Mouse (Mus musculus) adrenal gland, adult 18-20 months (tissue): ENCODE data around the gene Xylt1. TPM values are rescaled to one million over a fixed set of nuclear protein-coding genes. Genes with fewer than 3 reads are reported as not detected.

Experiments
- DNase-seq, 2 experiments: peaks; one replicate each; pipeline ENCODE4 v3.0.0; 2021 to 2022; ENCODE audit warnings: low spot score in 2 of 2
- total RNA-seq, 2 experiments: library from RNA; stranded (reverse); gene quantifications; 1 replicate in 1 of 2; 2 replicates in 1 of 2; pipeline ENCODE4 v1.2.3; 2021

The Xylt1 gene
- total RNA-seq, 2 experiments from 2014 or later: 6.0 to 6.2 TPM

DNA sequence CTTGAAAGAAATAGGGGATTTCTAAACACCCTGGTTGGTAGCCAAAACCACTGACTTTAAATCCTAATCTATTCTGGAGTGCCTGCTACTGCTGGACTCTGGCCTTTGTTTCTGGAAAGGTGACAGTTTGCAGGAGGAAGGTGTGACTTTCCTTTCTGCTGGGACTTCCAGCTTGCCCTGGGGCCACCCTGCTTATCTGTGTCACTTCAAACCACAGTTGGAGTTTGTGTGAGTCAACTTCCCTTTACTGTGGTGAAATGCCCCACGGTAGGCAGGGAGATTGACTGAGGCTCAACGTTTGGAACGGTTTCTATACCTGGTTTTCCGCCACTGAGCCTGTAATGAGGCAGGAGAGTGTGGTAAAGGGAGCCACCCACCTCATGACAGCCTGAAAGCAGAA lies 13.2 kb downstream of the Xylt1 start:
- no peak for DNase-seq

DNA sequence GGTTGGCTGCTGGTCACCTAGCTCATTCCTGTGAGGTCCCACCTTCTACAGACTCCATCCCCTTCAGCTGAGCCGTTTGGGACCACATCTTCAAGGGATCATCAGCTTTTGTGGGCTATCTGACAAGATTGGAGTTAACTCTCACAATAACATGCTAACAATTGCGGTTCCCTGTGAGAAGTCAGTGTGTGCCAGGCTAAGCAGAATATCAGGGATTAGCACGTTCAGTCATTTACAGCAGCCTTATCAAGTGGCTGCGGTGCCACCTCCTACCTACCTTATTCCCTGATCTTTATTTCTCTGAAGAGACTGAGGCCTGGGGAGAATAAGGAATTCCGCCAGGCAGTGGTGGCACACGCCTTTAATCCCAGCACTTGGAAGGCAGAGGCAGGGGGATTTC lies 13.6 kb downstream of the Xylt1 start:
- DNase-seq: no peak

DNA sequence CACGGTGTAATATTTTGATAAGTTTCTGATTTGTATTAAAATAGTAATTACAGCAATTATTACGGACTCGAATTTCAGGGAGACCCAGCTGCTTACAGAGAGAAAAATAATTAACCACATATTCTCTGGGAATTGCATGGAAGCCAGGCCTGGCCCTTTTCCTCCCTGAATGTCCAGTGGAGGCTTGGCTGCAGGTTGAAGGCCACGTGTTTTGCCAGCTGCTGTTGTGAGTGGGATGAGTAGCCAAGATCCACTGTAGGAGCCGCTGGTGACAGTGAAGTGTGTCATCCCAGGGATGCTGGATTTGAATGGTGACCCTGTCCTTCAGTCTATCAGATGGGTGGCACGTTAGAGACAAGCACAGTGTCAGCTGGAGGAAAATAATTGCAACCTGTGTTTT lies 14.7 kb downstream of the Xylt1 start:
- DNase-seq: no peak

DNA sequence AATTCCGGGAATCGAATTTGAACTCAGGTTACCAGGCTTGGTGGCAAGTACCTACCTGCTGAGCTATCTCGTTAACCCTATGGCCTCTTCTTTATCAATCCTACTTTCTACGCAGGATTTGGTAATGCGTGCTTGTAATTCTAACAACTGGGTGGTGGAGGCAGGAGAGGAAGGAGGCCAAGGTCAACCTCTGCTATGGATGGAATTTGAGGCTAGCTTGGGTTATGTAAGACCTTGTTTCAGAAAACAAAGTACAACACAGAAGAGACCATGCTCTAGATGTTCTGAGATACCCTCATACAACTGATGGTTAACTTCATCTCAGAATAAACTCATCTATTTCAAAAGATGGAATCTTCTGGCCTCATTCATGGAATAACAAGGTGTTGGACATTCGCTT lies 17.1 kb downstream of the Xylt1 start:
- no peak for DNase-seq

DNA sequence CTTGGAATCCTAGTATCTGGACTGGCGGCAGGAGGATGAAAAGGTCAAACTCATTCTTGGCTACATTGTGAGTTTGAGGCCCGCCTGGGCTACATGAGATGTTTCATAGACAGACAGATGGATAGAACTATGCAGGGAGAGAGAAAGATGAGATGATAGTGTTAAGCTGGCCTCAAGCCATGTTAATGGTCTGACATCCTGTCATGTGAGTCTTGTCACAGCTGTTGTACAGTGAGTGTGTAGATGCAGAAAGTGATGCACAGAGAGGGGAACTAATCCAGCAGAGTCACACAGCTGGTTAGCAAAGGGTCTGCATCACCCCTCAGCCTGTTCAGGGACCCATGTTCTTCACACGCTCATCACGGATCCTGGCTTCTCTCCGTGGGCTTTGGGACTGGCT lies 19.2 kb downstream of the Xylt1 start:
- no peak for DNase-seq

DNA sequence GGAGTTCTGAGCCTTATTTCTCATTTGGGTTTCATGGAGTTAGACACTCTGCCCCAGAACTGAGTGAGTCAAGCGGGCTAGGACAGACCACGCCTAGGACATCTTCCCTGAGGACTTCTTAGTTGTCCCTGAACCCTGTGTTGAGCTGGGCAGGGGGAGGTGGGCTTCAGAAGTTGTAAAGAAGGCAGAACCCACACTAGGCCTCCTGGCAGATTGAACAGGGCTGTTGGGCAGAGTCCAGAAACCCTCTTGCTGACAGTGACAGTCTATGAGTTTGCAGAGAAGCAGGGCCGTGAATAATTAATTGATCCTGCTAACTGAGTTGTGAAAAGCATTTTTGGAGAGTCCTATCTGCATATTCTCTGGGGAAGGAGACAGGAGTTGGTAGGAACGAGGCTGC lies 20.8 kb downstream of the Xylt1 start:
- DNase-seq: no peak

DNA sequence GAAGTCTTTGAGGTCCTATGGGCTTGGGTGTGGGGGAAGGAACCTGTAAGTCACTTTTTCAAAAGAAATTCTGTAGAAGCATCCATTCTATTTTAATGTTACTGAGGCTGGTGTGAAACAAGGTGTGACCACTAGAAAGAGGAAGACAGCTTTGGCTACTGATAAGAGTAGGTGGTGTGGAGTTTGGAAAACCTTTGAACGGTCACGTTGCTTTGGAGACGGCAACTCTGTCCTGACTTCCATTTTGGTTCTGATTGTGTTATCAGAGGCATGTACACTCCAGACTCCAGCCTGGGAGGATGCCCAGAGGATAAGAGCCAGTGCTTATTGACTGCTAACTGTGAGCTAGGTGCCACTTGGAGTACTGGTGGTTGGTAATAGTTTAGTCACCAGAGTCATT lies 25.6 kb downstream of the Xylt1 start:
- DNase-seq: no peak

DNA sequence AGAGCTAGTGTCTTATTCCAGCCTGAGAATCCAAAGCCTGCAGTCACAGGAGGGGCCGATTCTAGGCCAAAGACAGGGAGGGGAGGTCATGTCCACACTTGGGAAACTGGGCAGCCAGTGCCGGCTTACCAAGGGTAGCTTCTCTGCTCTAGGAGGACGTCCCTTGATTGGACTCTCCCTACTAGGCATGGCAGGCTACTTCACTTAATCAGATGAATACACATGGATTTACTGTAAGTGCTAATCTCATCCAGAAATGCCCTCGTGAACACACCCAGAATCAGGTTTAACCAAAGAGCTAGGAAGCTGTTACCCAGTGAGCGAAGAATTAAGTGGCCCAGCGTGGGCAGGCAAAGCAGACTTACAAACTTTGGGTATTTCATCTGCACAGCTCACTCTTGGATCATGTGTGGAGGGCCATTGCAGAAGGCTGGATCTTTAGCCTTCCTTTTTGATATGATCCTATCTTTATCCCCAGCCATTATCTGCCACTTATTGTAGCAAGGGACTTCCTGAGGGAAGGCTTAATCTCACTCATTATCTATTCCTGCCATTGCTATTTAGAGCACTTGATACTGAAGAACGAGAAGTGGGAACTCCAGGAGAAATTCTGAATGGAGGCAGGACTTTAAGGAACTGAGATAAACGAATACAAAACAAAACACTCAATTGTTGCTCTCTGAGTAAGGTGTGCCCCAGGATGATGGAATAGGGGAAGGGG lies 28.6 kb downstream of the Xylt1 start:
- no peak for DNase-seq

DNA sequence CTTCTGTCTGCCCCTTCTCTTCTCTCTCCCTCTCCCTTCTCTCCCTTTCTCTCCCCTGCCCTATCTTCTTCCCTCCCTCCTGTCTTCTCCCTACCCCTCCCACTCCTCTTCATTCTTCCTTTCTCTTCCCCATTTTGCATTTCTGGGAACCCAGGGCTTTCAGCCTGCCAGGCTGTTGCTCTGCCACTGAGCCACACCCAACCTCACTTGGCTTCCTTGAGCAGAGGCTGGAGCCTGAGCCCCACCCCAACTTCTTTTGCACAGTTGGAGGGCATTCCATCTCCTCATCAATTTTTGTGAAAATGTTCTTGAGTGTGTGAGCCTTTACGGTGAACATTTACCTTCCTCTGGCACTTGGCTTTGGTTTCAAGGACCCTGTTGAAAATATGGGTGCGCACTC lies 31.1 kb downstream of the Xylt1 start:
- DNase-seq: no peak

DNA sequence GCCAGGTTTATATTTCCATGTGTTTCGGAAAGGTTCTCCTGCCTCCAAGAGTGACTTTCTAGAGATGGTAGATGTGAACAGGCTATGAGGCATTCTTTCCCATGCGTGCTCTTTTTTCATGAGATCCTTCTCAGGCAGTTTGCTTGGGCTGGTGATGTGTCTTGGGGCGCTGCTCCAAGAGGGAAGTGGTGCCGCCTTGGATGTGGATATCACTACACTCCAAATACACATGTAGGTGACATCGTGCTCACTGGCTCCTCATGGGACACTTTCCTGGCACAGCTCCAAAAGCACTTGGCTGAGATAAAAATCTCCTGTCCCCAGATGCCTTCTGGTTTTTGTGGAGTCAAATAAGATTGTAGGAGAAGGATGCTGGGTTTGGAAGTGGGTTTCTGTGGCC lies 31.6 kb downstream of the Xylt1 start:
- no peak for DNase-seq

DNA sequence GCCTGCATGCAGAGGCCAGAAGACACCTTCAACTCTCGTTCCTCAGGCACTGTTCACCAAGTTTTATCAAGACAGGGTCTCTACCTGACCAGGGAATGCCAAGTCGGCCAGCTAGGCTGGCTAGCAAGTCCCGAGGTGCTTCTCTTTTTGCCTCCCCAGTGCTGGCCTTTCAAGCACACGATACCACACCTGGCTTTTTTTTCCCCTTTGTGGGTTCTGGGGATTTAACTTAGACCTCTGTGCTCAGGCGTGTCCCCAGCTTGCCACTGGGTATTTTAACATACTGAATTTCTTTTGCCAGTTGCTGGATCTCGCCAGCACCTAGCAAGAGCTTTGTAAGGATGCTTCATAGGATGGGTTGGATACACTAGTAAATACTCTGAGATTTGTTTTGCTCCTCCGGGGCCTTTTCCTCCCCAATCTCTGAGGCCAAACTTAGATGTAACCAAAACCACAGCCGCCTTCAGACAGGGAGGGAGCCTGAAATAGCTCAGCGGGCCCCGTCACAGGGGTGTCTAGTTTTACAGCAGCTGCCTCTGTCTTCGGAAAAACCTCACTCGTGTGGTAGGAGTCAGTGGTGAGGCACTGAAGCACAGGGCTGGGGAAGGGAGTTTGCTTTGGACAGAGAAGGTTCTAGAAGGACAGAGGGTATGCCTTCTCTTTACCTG lies 33.7 kb downstream of the Xylt1 start:
- DNase-seq: no peak

DNA sequence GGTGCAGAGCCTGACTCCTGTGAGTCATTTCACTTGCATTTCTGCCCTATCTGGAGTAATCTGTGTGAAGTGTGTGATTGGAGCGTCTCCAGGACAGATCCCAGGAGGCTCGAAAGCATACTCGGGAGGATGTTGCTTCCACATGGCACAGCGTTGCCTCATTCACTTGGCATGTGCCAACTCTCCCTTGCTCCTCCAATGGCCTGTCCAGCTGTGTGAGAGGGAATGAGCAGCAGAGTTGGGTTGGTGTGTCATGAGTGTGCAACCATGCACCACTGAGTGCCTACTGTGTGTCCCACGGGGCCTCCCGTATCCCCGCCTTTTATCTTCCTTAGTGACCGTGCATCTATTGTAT lies 34.2 kb downstream of the Xylt1 start:
- DNase-seq: peak in 1 of 2 experiments; percentile 30

DNA sequence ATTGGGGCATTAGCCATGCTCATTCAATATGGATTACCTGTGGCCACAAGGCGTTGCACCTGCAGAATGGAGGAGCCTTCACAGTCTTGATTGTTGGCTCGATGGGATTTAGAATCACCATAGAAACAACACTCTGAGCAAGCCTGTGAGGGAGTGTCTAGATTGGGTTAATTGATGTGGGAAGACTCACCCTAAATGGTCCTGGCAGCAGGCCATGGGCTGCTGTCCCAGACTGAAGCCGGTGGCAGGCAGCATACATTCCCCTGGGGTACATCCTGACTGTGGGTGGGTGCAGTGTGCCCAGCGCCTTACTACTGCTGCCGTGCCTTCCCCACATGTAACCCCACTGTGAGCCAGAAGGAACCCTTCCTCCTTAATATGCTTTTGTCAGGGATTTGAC lies 38.3 kb downstream of the Xylt1 start:
- no peak for DNase-seq

DNA sequence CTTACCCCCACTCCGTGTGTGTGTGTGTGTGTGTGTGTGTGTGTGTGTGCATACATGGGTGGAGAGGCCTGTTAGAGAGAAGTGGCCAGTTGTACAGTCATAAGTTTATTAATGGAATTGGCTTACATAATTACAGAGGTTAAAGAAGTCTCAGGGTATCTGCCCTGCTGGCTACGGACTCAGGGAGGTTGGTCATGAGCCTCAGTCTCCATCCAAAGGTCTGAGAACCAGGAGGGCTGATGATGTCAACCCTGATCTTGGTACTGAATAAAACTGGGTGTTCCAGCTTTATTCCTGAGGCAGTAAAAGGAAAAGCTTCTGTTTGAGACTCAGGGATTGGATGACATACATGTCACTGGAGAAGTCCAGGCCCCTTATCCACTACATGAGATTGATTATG lies 39.1 kb downstream of the Xylt1 start:
- DNase-seq: no peak

DNA sequence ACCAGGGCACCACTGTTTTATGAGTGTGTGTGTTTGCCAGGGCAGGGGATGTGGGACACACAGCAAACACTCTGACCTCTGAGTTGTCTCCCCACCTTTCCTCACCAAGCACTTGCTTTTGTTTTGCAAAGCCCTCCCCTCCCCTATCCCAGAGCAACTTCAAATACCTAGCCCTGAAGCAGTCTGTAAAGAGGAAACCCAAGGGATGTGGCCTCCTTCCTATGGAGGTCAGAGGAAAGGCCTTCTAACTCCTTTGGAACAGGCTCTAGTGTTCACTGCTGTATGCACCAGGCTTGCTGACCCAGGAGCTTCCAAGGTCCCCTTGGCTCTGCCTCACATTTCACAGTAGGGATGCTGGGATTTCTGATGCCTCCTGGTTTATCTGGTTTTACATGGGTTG lies 39.5 kb downstream of the Xylt1 start:
- no peak for DNase-seq

DNA sequence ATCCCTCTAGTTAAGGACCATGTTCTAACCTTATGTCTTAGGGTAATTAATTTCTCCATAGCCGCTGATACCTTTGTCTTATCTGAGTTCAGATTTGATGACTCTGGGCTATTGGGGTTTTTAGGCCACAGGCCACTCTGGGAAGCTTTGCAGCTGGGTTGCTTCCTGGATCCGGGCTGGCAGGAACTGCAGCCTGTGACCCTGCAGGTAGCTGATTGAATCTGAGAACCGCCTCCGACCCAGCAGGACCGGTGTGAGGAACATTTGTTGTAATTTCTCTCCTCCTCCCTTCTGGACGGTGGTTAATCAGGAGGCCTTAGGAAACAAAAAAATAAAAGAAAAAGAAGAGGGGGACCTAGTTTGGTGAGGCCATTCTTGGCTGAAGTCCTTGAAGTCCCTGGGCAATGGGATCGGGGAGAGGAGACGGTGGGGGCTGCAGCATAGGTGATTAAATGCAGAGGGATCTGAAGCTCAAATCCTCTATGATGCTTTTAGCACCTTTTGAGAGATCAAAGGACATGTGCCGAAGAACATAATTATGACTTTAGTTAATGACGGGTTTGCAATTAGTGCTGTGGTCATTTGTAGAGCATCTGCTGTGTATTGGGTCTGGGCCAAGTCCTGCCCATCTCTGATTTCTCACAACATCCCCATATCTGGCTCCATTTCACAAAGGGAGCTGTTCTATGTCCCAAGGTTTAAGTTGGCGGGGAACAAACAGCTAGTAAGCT lies 40.2 kb downstream of the Xylt1 start:
- no peak for DNase-seq

DNA sequence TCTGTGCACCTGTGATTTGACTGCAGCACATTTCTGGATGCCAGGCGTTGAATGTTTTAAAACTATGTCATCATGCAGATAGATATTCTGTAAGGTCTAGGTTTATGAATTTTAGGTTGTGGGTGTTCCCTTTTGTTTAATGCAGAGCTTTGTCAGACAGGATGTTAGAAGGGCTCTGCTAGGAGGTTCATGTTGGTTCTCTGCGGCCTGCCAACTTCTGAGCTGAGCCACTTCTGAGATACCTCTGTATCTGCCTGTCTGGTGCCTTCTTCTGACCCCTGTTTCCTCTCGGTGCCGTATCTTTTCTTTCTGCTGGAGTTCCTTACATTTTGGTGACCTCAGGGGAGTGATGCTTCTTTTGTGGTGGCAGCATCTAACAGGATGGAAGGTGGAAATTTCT lies 44.1 kb downstream of the Xylt1 start:
- DNase-seq: no peak

DNA sequence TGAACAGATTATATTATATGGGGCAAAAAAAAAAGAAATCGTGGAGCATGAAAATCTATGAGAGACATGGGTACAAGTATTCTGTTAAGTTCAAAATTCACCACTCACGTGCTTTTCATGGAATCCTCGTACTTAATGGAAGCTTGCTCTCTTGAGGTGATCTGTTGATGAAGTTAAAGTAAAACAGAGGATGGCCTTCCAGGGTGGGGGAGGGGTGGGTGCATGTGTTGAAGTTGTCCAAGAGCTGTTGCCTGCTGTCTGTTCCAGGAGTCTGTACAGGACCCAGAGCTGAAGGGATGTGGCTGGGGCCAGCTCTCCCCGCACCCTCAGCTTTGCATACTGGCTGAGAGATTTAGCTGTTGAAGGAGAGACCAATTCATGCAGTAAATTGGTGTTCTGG lies 45.6 kb downstream of the Xylt1 start:
- no peak for DNase-seq

DNA sequence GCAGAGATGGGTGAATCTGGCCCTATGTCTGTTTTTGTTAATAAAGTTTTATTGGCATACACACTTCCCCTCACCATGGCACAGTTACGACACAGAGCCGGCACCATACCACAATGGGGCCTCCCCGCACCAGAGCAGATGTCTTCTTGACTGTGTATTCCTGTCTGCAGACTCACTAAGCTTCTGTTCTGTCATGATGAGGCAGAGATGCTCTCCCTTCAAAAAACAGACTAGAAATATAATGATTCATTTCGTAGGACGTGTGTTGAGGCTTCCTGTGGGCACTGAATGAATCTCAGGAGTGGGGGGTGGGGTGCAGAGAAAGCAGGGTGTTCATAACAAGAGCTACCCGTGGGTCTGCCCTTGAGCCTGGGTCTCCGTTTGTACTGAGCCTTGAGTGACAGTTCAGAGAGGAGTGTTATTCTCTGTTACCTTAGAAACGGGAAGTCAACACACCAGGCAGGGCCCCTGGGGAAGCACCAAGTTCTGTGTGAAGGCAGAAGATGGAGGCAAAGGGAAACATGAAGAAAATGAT lies 48.0 kb downstream of the Xylt1 start:
- DNase-seq: no peak

DNA sequence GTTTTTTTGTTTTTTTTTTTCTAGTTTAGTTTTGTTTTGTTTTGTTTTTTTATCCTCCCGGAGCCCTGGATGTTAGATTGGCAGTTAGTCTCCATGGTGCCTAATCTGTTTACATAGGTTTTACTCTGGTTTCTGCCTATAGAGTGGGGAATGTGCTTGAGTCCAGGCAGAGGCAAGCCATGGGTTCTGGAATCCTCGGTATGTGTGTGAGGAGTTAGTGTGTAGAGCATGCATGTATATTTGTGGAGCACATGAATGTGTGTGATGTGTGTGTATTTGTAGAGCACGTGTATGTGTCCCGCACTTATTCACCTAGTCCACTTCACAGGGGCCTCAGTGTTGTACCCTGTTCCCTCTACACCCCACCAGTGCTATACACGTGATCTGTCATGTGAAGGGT lies 48.7 kb downstream of the Xylt1 start:
- no peak for DNase-seq

DNA sequence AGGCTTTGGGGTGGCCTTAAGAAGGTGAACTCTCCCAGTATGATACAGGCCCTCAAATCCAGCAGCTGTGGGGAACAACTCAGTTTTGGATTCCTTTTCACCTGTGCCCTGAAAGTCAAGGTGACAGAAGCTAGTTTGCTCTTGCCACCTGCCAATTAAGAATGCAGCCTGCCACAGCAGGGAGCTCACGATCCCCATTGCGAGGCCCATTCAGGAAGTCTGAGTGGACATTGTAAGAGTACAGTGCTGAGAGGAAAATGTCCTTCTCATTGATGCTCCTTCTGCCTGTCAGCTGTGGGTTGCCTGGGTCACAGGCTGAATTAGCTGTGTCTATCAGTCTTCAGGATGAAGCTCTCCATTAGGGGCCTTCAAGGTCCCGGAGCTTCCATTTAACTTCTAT lies 49.1 kb downstream of the Xylt1 start:
- no peak for DNase-seq

DNA sequence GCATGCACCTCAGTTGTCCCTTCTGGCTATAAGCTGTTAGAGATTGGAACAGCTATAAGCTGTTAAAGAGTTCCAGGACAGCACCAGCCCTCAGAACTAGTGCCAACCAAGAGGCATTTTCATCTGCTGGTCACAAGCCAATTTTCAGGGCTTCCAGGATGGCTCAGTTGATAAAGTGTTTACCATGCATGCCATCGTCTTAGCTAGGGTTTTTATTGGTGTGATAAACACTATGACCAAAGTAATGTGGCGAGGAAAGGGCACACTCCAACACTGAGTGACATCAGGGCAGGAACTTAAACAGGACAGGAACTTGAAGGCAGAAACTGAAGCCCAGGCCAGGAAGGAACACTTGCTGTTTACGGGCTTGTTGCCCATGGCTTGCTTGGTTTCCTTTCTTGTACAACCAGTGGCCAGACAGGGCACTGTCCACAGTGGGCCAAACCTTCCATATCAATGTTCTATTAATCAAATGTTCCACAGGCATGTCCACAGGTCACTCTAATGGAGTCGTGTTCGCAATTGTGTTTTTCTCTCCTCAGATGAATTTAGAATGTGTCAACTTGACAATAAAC lies 49.7 kb downstream of the Xylt1 start:
- DNase-seq: no peak
